Mouse (Mus musculus) G1E (cell line): Measurements from ENCODE around the gene Timm13. TPM values are rescaled to one million over a fixed set of nuclear protein-coding genes. Genes with fewer than 3 reads are reported as not detected.
A peak's percentile ranks its signal among the peaks of the same experiment; 100 is the strongest.

ENCODE experiments used
- ATAC-seq: 2 replicates; pipeline ENCODE4 v1.8.0; 2016; ENCODE audit warnings: mild to moderate bottlenecking; ENCODE audit not compliant: insufficient number of reproducible peaks, poor library complexity, low FRiP score, severe bottlenecking; ENCODE audit errors: extremely low read depth
- DNase-seq: peaks from one replicate; pipeline ENCODE4 v3.0.0; 2012; ENCODE audit warnings: low spot score
- H3K27me3 ChIP-seq: 2 replicates; pipeline ENCODE4 v1.6.1; 2012; ENCODE audit warnings: mild to moderate bottlenecking, low read length, inconsistent platforms; ENCODE audit not compliant: insufficient read depth
- H3K36me3 ChIP-seq: replicated peaks from 2 replicates; pipeline ENCODE3; 2012; ENCODE audit warnings: mild to moderate bottlenecking, inconsistent platforms
- H3K4me1 ChIP-seq: 2 replicates; pipeline ENCODE4 v1.6.1; 2012; ENCODE audit warnings: low read depth, low read length, inconsistent platforms, mixed read lengths; ENCODE audit not compliant: insufficient read depth
- H3K4me3 ChIP-seq: 2 replicates; pipeline ENCODE4 v1.5.1; 2012; ENCODE audit warnings: low read depth, mild to moderate bottlenecking, inconsistent platforms, low read length, moderate library complexity, mixed read lengths
- H3K9me3 ChIP-seq: replicated peaks from 2 replicates; pipeline ENCODE4 v1.6.1; 2012; ENCODE audit warnings: inconsistent platforms
- CTCF ChIP-seq: IDR thresholded peaks from 2 replicates; pipeline ENCODE4 v1.5.1; 2012; ENCODE audit warnings: low read depth, low read length, inconsistent platforms, mixed read lengths
- GATA1 ChIP-seq: IDR thresholded peaks from 2 replicates; pipeline ENCODE4 v1.6.1; 2012; ENCODE audit warnings: borderline replicate concordance, low read length, inconsistent platforms, mixed read lengths
- GATA2 ChIP-seq: IDR thresholded peaks from 2 replicates; pipeline ENCODE4 v1.6.1; 2012; ENCODE audit warnings: low read depth, low read length, inconsistent platforms, borderline replicate concordance
- POLR2AphosphoS5 ChIP-seq: IDR thresholded peaks from 2 replicates; pipeline ENCODE4 v1.6.1; 2012; ENCODE audit warnings: low read depth, low read length, inconsistent platforms; ENCODE audit not compliant: insufficient replicate concordance
- TAL1 ChIP-seq: conservative IDR thresholded peaks from 2 replicates; pipeline ENCODE4 v1.6.1; 2012; ENCODE audit warnings: low read depth, low read length, inconsistent platforms, mixed read lengths
- polyA plus RNA-seq: library from polyadenylated mRNA; stranded (reverse); fragments of >175 nt; gene quantifications from 2 replicates; pipeline ENCODE4 v1.2.3, GENCODE M21; 2012
- total RNA-seq, 2 experiments: library from RNA; stranded (forward) in 1 of 2; stranded (reverse) in 1 of 2; fragments of 200-1000 nt in 1 of 2; fragments of >200 nt in 1 of 2; fragmentation: Nextera tagmentation in 1 of 2; gene quantifications; 2 replicates each; pipeline ENCODE4 v1.2.3; 2014 to 2017

The Timm13 gene
- total and polyA plus RNA-seq, 3 experiments: 51.2 to 295 (median 70.4) TPM

DNA sequence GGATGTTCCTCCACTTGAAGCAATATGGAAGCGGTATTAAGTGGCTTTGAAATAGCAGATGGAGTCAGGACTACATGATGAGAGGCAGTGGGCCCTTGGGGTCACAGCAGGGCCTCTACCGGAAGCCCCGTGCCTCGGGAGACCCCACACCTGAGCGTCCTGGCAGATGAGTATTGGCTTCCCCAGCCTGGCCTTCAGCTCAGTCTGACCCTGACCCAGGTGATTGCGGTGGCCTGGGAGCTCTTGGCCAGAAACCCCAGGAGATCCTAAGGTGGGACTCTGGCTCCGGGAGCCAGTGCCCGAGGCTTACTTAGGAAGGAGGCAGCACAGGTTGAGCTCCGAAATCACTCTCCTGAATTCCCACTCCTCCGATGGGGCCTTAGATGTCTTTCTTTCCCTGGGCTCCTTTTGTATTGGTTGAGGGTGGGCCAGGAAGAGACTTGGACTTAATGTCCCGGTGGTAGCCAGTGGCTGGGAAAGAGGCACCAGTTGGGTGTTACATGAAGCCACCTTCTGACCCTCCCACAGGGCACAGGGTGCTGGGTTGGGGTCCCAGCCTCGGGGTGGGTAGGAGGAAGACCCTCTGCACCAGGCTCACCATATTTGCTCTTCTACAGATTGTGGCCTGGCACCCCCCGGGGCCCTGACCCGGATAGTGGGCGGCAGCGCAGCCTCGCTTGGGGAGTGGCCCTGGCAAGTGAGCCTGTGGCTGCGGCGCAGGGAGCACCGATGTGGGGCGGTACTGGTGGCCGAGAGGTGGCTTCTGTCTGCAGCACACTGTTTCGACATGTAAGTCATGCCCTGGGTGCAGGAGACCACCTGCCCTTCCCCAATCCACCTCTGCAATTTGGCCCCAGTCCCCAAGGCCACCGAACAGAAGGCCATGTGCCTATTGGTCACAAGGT lies 3.9 kb downstream of the Timm13 start:
- Histone ChIP-seq H3K4me3 (0 out of 2 replicates have a peak overlapping the region, but pooled peaks have one; percentile 7), H3K36me3 (peaks cover 40% of the 10 kb centered on the region), H3K4me1 (peaks cover 41% of the 10 kb centered on the region), H3K9me3 (peaks cover 5% of the 10 kb centered on the region; the same call in 1 of the 2 replicates), H3K27me3 (peaks cover 19% of the 10 kb centered on the region; the same call in 1 of the 2 replicates)
- DNase-seq (no peak), ATAC-seq (no peak)
- TF ChIP-seq CTCF (no peak), POLR2AphosphoS5 (no peak), TAL1 (no peak), GATA1 (no peak), GATA2 (no peak)

DNA sequence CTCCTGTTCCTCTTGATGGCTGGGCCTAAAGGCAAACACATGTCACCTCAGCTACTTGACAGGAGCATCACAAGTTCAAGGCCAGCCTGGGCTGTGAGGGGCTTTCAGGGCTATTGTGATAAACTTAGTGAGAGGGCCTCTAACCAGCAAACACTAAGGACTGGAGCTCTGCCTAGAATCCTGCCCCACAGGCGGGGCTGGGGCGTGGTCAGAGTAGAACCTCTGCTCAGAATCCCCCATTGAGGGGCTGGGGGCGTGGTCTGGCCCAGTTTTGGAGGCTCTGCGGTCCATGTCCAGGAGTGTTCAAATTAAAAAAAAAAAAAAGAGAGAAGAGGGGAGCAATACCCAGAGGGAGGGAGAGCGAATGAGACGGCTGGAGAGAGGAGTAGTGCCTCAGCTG lies 5.1 kb downstream of the Timm13 start:
- ATAC-seq (no peak), DNase-seq (no peak)
- TF ChIP-seq GATA1: no peak
- TF ChIP-seq GATA2: no peak
- TF ChIP-seq TAL1: no peak
- TF ChIP-seq POLR2AphosphoS5: no peak
- TF ChIP-seq CTCF: no peak
- Histone ChIP-seq H3K9me3 (peaks cover 5% of the 10 kb centered on the region; the same call in 1 of the 2 replicates), H3K4me3 (no peak overlapping the region), H3K27me3 (peaks cover 25% of the 10 kb centered on the region; the same call in 1 of the 2 replicates), H3K4me1 (peaks cover 34% of the 10 kb centered on the region), H3K36me3 (peaks cover 40% of the 10 kb centered on the region)

DNA sequence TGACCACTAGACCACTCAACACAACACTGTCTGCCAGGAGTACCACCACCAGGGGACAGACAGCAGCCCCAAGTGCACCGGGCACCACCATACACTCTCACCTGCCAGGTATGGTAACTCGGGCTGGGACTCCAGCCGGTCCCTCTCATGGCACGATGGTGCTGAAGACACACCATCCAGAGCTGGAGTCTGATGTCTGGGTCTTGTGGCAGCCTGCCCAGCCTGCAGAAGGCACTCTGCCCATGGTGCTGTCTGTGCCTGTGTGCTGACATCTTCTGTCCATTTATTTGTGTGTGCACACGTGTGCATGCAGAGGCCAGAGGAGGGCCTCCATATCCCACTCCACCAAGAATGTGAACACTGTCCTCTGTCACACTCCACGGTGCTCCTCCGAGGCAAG lies 5.7 kb downstream of the Timm13 start:
- Histone ChIP-seq H3K27me3 (peaks cover 29% of the 10 kb centered on the region), H3K4me1 (peaks cover 33% of the 10 kb centered on the region), H3K4me3 (no peak overlapping the region), H3K9me3 (peaks cover 5% of the 10 kb centered on the region; the same call in 1 of the 2 replicates), H3K36me3 (peaks cover 39% of the 10 kb centered on the region)
- ATAC-seq (no peak), DNase-seq (no peak)
- TF ChIP-seq CTCF (no peak), POLR2AphosphoS5 (peak; percentile 24; the same call in 1 of the 2 replicates)

DNA sequence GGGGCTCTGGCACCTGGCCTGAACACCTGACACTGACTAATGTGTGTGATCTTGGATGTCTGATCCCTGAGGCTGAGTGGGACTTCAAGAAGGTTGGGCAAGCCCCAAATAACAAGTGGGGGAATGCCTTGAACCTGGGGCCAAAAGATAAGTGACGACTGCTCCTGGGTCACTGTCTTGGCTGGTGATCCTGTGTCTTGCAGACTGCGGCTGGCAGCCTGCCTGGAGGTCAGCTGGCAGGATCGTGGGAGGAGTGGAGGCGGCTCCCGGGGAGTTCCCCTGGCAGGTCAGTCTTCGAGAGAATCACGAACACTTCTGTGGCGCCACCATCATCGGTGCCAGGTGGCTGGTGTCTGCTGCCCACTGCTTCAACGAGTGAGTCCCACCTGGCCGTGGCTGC lies 13.6 kb downstream of the Timm13 start:
- DNase-seq (no peak), ATAC-seq (no peak)
- H3K9me3 ChIP-seq: peaks cover 3% of the 10 kb centered on the region; the same call in 1 of the 2 replicates
- H3K27me3 ChIP-seq: peaks cover 65% of the 10 kb centered on the region
- no peaks in the 10 kb centered on the region for H3K36me3 ChIP-seq
- peaks cover 8% of the 10 kb centered on the region for H3K4me1 ChIP-seq
- H3K4me3 ChIP-seq: no peak overlapping the region
- TF ChIP-seq TAL1: no peak
- TF ChIP-seq CTCF: no peak
- no peak for TF ChIP-seq GATA2
- TF ChIP-seq GATA1: no peak
- no peak for TF ChIP-seq POLR2AphosphoS5

DNA sequence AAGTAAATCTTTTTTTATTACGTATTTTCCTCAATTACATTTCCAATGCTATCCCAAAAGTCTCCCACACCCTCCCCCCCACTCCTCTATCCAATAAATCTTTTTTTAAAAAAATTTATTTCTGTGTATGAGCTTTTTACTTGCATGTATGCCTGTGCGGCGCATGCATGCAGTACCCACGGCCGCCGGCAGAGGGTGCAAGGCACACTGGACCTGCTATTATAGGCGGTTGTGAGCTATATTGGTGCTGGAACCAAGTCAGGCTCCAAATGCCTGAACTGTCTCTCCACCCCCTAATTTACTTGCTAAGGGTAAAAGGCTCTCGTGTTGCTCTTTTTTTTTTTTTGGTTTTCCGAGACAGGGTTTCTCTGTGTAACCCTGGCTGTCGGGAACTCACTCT lies 19.5 kb downstream of the Timm13 start:
- Histone ChIP-seq H3K9me3 (no peaks in the 10 kb centered on the region), H3K4me3 (no peak overlapping the region), H3K27me3 (peaks cover 49% of the 10 kb centered on the region), H3K36me3 (no peaks in the 10 kb centered on the region), H3K4me1 (peaks cover 34% of the 10 kb centered on the region)
- DNase-seq (no peak), ATAC-seq (no peak)
- TF ChIP-seq POLR2AphosphoS5 (no peak), TAL1 (no peak), GATA1 (no peak), GATA2 (no peak), CTCF (peak; percentile 88)

DNA sequence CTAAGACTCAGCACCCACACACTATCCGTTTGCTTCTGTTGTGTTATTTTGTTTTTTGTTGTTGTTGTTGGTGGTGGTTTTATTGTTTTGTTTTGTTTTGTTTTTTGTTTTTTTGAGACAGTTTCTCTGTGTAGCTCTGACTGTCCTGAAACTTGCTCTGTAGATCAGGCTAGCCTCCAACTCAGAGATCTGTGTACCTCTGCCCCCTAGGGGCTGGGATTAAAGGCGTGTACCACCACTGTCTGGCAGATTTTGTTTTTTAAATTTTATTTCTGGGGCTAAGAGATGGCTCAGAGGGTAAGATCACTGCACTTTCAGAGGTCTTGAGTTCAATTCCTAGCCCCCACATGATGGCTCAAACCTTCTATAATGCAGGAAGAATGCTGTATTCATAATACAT lies 19.9 kb downstream of the Timm13 start:
- H3K4me3 ChIP-seq: no peak overlapping the region
- peaks cover 45% of the 10 kb centered on the region for H3K27me3 ChIP-seq
- no peak for TF ChIP-seq POLR2AphosphoS5
- no peak for TF ChIP-seq TAL1
- TF ChIP-seq CTCF: no peak
- TF ChIP-seq GATA2: no peak
- no peak for ATAC-seq
- H3K9me3 ChIP-seq: no peaks in the 10 kb centered on the region
- H3K36me3 ChIP-seq: no peaks in the 10 kb centered on the region
- H3K4me1 ChIP-seq: peaks cover 38% of the 10 kb centered on the region
- no peak for DNase-seq
